In genomic region chr7:128575794-128576193, GRCm38 (mm10) we compare ENCODE assay signal across 26 mouse cellular contexts. TPM values are rescaled to one million over a fixed set of nuclear protein-coding genes. Genes with fewer than 3 reads are reported as not detected.
A peak's percentile ranks its signal among the peaks of the same experiment; 100 is the strongest.
DNase-seq lines count a peak whose midpoint lies in the region; ATAC-seq lines count a peak whose summit lies in the region.
"Had no signal": no experiment of that assay in that cellular context is flagged by ENCODE, and none has a peak within 500 bp of the region (broad histone marks: within the 10 kb centered on the region; RNA-seq: fewer than 3 reads in every experiment).

No protein-coding gene starts in this region.

- H3K4me3 ChIP-seq in kidney, embryonic 14.5 days (ENCODE audit: low read length), result no peak overlapping the region
- H3K4me3 ChIP-seq: erythroblast, embryonic 14.5 days; heart, embryonic 10.5 days; heart, embryonic 15.5 days; layer of hippocampus, adult 2 months; limb, embryonic 13.5 days; myocyte; neural tube, embryonic 13.5 days had no signal

- no peak overlapping the region for H3K9ac ChIP-seq in kidney, embryonic 14.5 days (ENCODE audit: low read depth, low read length)
- H3K9ac ChIP-seq: forebrain, postnatal 0 days; heart, embryonic 15.5 days; limb, embryonic 13.5 days; neural tube, embryonic 13.5 days had no signal

- no peaks in the 10 kb centered on the region for H3K36me3 ChIP-seq in kidney, embryonic 14.5 days (ENCODE audit: control insufficient read depth, insufficient read depth, low read length)
- H3K36me3 ChIP-seq: heart, embryonic 10.5 days; heart, embryonic 15.5 days; limb, embryonic 13.5 days; neural tube, embryonic 13.5 days had no signal

- no peaks in the 10 kb centered on the region; the same call in 1 of the 2 replicates for H3K4me1 ChIP-seq in kidney, embryonic 14.5 days (ENCODE audit: control insufficient read depth, insufficient read depth, low read length)
- H3K4me1 ChIP-seq: heart, embryonic 15.5 days had no signal

- no peak overlapping the region for H3K27ac ChIP-seq in kidney, embryonic 14.5 days (ENCODE audit: low read depth, low read length)
- H3K27ac ChIP-seq: heart, embryonic 10.5 days; heart, embryonic 15.5 days; layer of hippocampus, adult 2 months; limb, embryonic 13.5 days; neural tube, embryonic 13.5 days had no signal

- no peak for ATAC-seq in kidney, embryonic 14.5 days (ENCODE audit: low FRiP score, low TSS enrichment)
- ATAC-seq: activated CD4-positive, CD25-positive, alpha-beta regulatory T cell, adult 4 months; forebrain, postnatal 0 days; hindbrain, embryonic 16.5 days; midbrain, embryonic 16.5 days had no signal

- 33% methylated on average over 2 of the region's 2 CpGs for WGBS in kidney, embryonic 14.5 days

- H3K4me2 ChIP-seq in kidney, embryonic 14.5 days (replicated peaks; ENCODE audit: low read depth, low read length), result no peak overlapping the region
- H3K4me2 ChIP-seq: heart, embryonic 15.5 days; limb, embryonic 13.5 days; liver, embryonic 11.5 days; midbrain, embryonic 11.5 days; neural tube, embryonic 13.5 days had no signal

- H3K9me3 ChIP-seq in kidney, embryonic 14.5 days (ENCODE audit: control insufficient read depth, low read length), result no peaks in the 10 kb centered on the region
- H3K9me3 ChIP-seq: heart, embryonic 10.5 days; heart, embryonic 15.5 days; limb, embryonic 13.5 days; neural tube, embryonic 13.5 days had no signal

- peak; percentile 41 for DNase-seq in adrenal gland, postnatal 10 days
- DNase-seq in adrenal gland, adult 18-20 months (ENCODE audit: low spot score in 2 of 2), result no peak
- DNase-seq in lung, postnatal 14 days, result peak; percentile 21
- no peak for DNase-seq in lung, postnatal 25 days (ENCODE audit: low spot score)
- peak; percentile 43 for DNase-seq in lung, postnatal 36 days
- no peak for DNase-seq in urinary bladder, adult 2 months (ENCODE audit: low spot score)
- DNase-seq: cerebellum, adult 2 months; cerebellum, postnatal 14 days; forebrain, postnatal 0 days; gastrocnemius, postnatal 10 days; kidney, adult 18-20 months; kidney, postnatal 36 days had no signal

- no peaks in the 10 kb centered on the region for H3K27me3 ChIP-seq in kidney, embryonic 14.5 days (ENCODE audit: control insufficient read depth, insufficient read depth, low read length)
- H3K27me3 ChIP-seq: CH12.LX; heart, embryonic 15.5 days; limb, embryonic 13.5 days; neural tube, embryonic 13.5 days had no signal

RNA-seq across cellular contexts. Expression of gene Inpp5f, which starts 35.3 kb away (rescaled TPM):
- total RNA-seq in adrenal gland, postnatal 10 days (2021), result 10 to 100 TPM; 19.7 to 28.0 TPM
- 10 to 100 TPM; 14.9 to 19.0 TPM for total RNA-seq in adrenal gland, adult 18-20 months (2021)
- 13.4 and 14.2 TPM in 2 replicates for polyA plus RNA-seq in urinary bladder, adult 2 months (2012; rRNA removed)
- polyA plus RNA-seq in kidney, embryonic 14.5 days (2014; fragmentation: Nextera tagmentation; extraction: Ambion mirVana), result 21.6 and 36.5 TPM in 2 replicates

RNA-seq across cellular contexts. Expression of gene Bag3, which starts 52.4 kb away (rescaled TPM):
- total RNA-seq in adrenal gland, postnatal 10 days (2021), result 100 to 1,000 TPM in 1 of 2 experiments, 10 to 100 TPM in 1; 77.1 to 125 TPM
- total RNA-seq in adrenal gland, adult 18-20 months (2021), result 100 to 1,000 TPM; 316 to 330 TPM
- polyA plus RNA-seq in urinary bladder, adult 2 months (2012; rRNA removed), result 30.4 and 54.6 TPM in 2 replicates
- 10.4 and 11.5 TPM in 2 replicates for polyA plus RNA-seq in kidney, embryonic 14.5 days (2014; fragmentation: Nextera tagmentation; extraction: Ambion mirVana)

Comparison
In these comparisons a context has a peak if more than half of its experiments do, and no peak if none do; other contexts are left out.
1. DNase-seq: peak in adrenal gland, postnatal 10 days (single experiment), lung, postnatal 14 days (single experiment) and lung, postnatal 36 days (single experiment); none in adrenal gland, adult 18-20 months (0 of 2), lung, postnatal 25 days (single experiment) and urinary bladder, adult 2 months (single experiment).